Mouse (Mus musculus) heart, postnatal 0 days (tissue): ENCODE results near the gene Ldah.
A peak's percentile ranks its signal among the peaks of the same experiment; 100 is the strongest.

ENCODE experiments used
- CTCF ChIP-seq: IDR thresholded peaks from 2 replicates; pipeline ENCODE4 v1.5.1; 2016; ENCODE audit warnings: antibody characterized with exemption, control low read depth, low read depth
- EP300 ChIP-seq: IDR thresholded peaks from 2 replicates; pipeline ENCODE4 v1.6.1; 2016; ENCODE audit warnings: antibody characterized with exemption, low read depth

DNA sequence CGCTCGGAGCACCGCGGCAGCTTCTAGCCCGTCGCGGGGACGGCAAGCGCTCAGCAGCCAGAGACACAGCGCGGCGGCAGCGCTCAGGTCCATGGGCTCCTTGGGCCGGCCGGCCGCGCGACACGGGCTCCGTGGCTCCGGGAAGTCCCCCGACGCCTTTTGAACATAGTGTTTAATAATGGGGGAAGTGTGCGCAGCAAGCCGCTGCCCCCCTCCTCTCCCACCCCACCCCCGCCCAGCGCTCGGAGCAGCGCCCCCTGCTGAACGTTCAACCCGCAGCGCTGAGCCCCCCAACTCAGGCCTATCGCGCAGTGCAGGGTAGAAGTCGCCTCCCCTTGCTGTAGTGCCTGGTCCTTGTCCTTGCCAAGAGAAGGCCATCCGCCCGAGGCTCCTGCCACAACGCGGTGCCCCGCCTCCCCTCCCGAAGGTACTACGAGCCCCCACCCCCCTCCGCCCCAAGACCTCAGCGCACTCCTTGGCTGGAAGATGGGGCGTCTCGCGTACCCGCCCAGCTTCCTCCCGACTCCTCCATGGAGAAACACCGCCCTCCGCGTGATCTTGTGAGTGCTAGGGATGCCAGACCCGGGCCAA, 94.0 kb downstream of the Ldah start, which contains the start of gene Gdf7:
- TF ChIP-seq EP300 (no peak), CTCF (0 out of 2 replicates have a peak, but pooled peaks have one; percentile 4)
